Mouse (Mus musculus) liver, embryonic 16.5 days (tissue): Measurements from ENCODE around the gene Tacr2. TPM values are rescaled to one million over a fixed set of nuclear protein-coding genes. Genes with fewer than 3 reads are reported as not detected.

Experiments used
- ATAC-seq: fragments of 200-750 bp; cut with Nextera tagmentation; 2 replicates; pipeline ENCODE4 v1.8.0; 2017; ENCODE audit warnings: low read depth, mild to moderate bottlenecking, moderate number of reproducible peaks, moderate library complexity
- H3K27ac ChIP-seq: fragments of 300-500 bp; sonication (generic); 2 replicates; pipeline ENCODE4 v1.5.1; 2014; ENCODE audit warnings: mild to moderate bottlenecking, low read length
- H3K27me3 ChIP-seq: fragments of 300-500 bp; sonication (generic); 2 replicates; pipeline ENCODE4 v1.6.1; 2014; ENCODE audit warnings: low read depth, low read length, mixed read lengths; ENCODE audit not compliant: control insufficient read depth, insufficient read depth
- H3K36me3 ChIP-seq: fragments of 300-500 bp; sonication (generic); 2 replicates; pipeline ENCODE4 v1.6.1; 2014; ENCODE audit warnings: mild to moderate bottlenecking; ENCODE audit not compliant: control insufficient read depth, insufficient read depth
- H3K4me1 ChIP-seq: fragments of 300-500 bp; sonication (generic); 2 replicates; pipeline ENCODE4 v1.6.1; 2014; ENCODE audit warnings: low read depth, low read length, mixed read lengths; ENCODE audit not compliant: control insufficient read depth
- H3K4me2 ChIP-seq: fragments of 300-500 bp; sonication (generic); 2 replicates; pipeline ENCODE4 v1.6.1; 2014; ENCODE audit warnings: low read depth, low read length, mixed read lengths
- H3K4me3 ChIP-seq: fragments of 300-500 bp; sonication (generic); 2 replicates; pipeline ENCODE4 v1.5.1; 2014; ENCODE audit warnings: low read depth, mild to moderate bottlenecking, low read length
- H3K9ac ChIP-seq: fragments of 300-500 bp; sonication (generic); 2 replicates; pipeline ENCODE4 v1.6.1; 2014; ENCODE audit warnings: low read depth, low read length
- H3K9me3 ChIP-seq: fragments of 300-500 bp; sonication (generic); replicated peaks from 2 replicates; pipeline ENCODE4 v1.6.1; 2016; ENCODE audit warnings: low read length; ENCODE audit not compliant: control insufficient read depth
- WGBS: fragments of 180-500 bp; shearing (Covaris S2); extraction: QIAGEN DNeasy Blood & Tissue Kit; methylation state at CpG from one replicate; pipeline ENCODE4 v1.1.7; 2014; ENCODE audit not compliant: insufficient replicate concordance; 5-methylcytosine and 5-hydroxymethylcytosine counted together
- polyA plus RNA-seq: library from polyadenylated mRNA; unstranded; fragments of >200 nt; fragmentation: Nextera tagmentation; extraction: Ambion mirVana; gene quantifications from 2 replicates; pipeline ENCODE4 v1.2.1, GENCODE M21; 2015

Tacr2 gene
- polyA plus RNA-seq, 1 experiment from 2014 or later = 0.07 TPM

GRCm38 (mm10) chr10:62279066-62279465 is 26.8 kb downstream of the Tacr2 start:
- Histone ChIP-seq H3K27me3 (no peaks in the 10 kb centered on the region), H3K36me3 (peaks cover 76% of the 10 kb centered on the region), H3K9ac (no peak overlapping the region), H3K4me1 (no peaks in the 10 kb centered on the region), H3K9me3 (no peaks in the 10 kb centered on the region), H3K4me2 (no peak overlapping the region), H3K27ac (no peak overlapping the region), H3K4me3 (no peak overlapping the region)
- WGBS = 68% methylated on average over 3 of the region's 3 CpGs
- no peak for ATAC-seq

DNA sequence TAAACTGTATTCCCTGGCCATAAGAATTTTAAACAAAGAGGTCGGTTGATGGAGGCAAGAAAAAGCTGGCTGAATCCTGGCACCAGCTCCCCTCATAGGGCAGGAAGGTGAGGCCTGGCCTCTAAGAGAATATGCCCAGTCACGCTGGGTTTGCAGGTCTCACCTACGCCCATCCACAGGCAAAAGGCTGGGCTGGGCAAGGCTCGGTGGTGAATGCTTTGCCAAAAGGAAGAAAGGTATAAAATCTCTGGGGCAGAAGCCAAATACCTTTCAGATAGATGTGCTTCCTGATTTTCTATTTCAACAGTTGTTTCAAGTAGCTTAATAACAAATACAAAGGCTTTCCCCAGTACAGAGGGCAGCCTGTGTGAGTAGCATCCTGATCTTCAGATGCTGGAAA is 27.4 kb downstream of the Tacr2 start:
- 78% methylated on average over 4 of the region's 4 CpGs for WGBS

GRCm38 (mm10) chr10:62282782-62283181 is 30.5 kb downstream of the Tacr2 start:
- no peak; the same call in 1 of the 2 replicates for ATAC-seq
- Histone ChIP-seq H3K27ac (no peak overlapping the region), H3K4me3 (no peak overlapping the region), H3K9ac (no peak overlapping the region), H3K4me1 (no peaks in the 10 kb centered on the region), H3K27me3 (no peaks in the 10 kb centered on the region), H3K9me3 (no peaks in the 10 kb centered on the region), H3K4me2 (no peak overlapping the region), H3K36me3 (peaks cover 79% of the 10 kb centered on the region)
- WGBS = 61% methylated on average over 9 of the region's 9 CpGs

More for the DNA sequence above, 27.4 kb downstream of the Tacr2 start:
- Histone ChIP-seq H3K27ac (no peak overlapping the region), H3K27me3 (no peaks in the 10 kb centered on the region), H3K9ac (no peak overlapping the region), H3K9me3 (no peaks in the 10 kb centered on the region), H3K4me1 (no peaks in the 10 kb centered on the region), H3K4me3 (no peak overlapping the region), H3K4me2 (no peak overlapping the region), H3K36me3 (peaks cover 76% of the 10 kb centered on the region)
- ATAC-seq = no peak

DNA sequence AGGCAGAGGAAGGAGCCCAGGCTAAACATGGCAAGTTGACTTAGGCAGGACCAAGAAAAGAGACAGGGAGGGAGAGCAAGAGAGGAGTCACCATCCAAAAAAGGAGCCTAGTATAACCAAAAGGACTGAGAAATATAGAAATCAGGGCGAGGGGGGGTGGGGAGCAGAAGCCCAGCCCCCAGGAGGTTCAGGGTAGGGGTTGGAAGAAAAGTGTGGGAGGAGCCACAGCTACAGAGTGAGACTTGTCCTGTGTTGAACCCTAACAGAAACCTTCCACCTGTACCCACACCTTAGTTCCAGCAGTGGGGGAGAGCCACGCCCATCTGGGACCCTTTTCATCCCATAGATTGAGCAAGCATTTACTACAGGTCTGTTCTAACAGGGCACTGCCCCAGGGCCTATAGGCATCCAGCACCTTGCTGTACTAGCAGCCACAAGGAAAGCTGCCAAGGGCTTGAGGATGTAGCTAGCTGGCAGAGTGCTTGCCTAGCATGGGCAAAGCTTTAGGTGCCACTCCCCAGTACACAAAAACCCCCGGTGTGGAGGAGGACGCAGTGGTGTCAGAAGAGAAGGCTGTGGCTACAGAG is 31.1 kb downstream of the Tacr2 start:
- H3K27ac ChIP-seq = no peak overlapping the region
- no peaks in the 10 kb centered on the region for H3K27me3 ChIP-seq
- H3K9me3 ChIP-seq = no peaks in the 10 kb centered on the region
- H3K4me2 ChIP-seq = no peak overlapping the region
- no peak overlapping the region for H3K9ac ChIP-seq
- H3K36me3 ChIP-seq = peaks cover 81% of the 10 kb centered on the region
- 84% methylated on average over 4 of the region's 4 CpGs for WGBS
- ATAC-seq = no peak
- no peaks in the 10 kb centered on the region for H3K4me1 ChIP-seq
- H3K4me3 ChIP-seq = no peak overlapping the region

DNA sequence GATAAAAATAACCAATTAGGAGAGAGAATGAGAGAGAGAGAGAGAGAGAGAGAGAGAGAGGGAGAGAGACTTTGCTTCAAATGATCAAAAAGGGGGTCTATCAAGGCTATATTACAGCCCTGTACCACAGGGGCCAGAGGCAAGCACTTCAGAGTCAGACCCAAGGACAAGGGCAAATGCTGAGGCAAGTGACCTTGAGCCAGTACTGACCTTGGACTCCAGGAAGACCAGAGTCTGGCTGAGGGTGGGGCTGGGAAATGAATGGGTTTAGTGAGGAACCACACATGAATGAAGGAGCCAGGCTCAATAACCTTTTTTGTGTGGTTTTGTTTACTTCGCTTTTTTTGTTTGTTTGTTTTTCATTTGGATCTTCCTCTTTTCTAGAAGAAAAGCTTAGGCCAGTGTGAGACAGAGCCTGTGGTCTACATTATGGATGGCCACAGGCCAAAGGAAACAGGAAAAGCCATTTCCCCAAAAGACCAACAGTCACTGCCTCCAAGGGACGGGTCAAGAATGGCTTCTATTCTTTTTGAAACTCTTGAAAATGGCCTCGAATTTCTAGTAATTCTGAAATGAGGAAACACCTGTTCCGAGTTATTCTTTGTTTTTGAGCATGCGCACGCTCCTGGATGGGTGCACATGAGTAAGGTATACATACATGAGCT is 35.4 kb downstream of the Tacr2 start:
- Histone ChIP-seq H3K4me1 (no peaks in the 10 kb centered on the region), H3K4me2 (no peak overlapping the region), H3K9me3 (no peaks in the 10 kb centered on the region), H3K27me3 (no peaks in the 10 kb centered on the region), H3K9ac (no peak overlapping the region), H3K36me3 (peaks cover 76% of the 10 kb centered on the region), H3K27ac (no peak overlapping the region), H3K4me3 (no peak overlapping the region)
- ATAC-seq = no peak
- 67% methylated on average over 6 of the region's 6 CpGs for WGBS

GRCm38 (mm10) chr10:62294112-62294511 is 41.9 kb downstream of the Tacr2 start:
- Histone ChIP-seq H3K9me3 (no peaks in the 10 kb centered on the region), H3K36me3 (peaks cover 86% of the 10 kb centered on the region), H3K27me3 (no peaks in the 10 kb centered on the region), H3K9ac (no peak overlapping the region), H3K4me1 (no peaks in the 10 kb centered on the region), H3K4me3 (no peak overlapping the region), H3K27ac (no peak overlapping the region), H3K4me2 (no peak overlapping the region)
- WGBS = 87% methylated on average over 4 of the region's 4 CpGs
- ATAC-seq = no peak

GRCm38 (mm10) chr10:62296086-62296872 is 44.0 kb downstream of the Tacr2 start:
- WGBS = 85% methylated on average over 25 of the region's 26 CpGs
- H3K4me3 ChIP-seq = no peak overlapping the region
- H3K9ac ChIP-seq = no peak overlapping the region
- H3K9me3 ChIP-seq = no peaks in the 10 kb centered on the region
- no peak overlapping the region for H3K27ac ChIP-seq
- ATAC-seq = no peak
- H3K27me3 ChIP-seq = no peaks in the 10 kb centered on the region
- H3K4me1 ChIP-seq = no peaks in the 10 kb centered on the region
- H3K4me2 ChIP-seq = no peak overlapping the region
- H3K36me3 ChIP-seq = peaks cover 77% of the 10 kb centered on the region

DNA sequence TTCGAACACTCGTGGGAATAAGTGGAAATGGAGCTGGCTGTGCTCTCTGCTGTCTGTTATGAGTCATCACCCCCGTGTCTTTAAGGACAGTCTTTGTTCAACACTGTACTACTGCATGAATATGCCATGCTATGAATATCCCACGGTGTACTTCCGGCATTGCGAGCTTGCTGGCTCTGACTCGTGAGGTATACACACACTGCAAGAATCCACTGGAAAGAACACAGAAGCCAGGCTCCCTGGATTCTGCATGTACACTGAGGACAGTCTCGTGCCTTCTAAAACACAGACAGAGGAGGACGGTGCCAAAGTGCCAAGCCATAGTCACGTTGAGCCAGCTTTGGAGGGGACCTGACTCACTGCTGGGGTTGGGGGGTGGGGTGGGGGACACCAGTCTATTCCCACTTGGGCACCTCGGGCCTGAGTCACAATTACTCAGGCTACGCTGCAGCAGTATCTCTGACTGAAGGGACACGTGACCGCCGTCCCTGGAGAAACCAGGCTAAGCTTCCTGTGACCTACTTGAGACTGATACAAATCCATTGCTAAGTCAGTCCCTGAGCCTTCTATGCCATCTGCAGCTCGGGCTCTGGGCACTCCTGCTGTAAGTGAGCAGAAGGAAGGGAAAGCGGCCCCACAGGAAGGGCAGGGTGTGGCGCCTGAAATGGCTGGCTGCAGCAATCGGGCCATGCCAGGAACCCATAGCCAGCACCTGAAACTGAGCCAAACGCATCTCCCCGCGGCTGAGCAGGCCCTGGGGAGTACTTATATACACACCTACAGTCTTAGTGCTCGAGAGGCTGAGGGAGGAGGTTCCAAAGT is 48.0 kb downstream of the Tacr2 start:
- Histone ChIP-seq H3K27me3 (no peaks in the 10 kb centered on the region), H3K9ac (no peak overlapping the region), H3K9me3 (no peaks in the 10 kb centered on the region), H3K4me3 (no peak overlapping the region), H3K4me2 (no peak overlapping the region), H3K36me3 (peaks cover 70% of the 10 kb centered on the region), H3K4me1 (no peaks in the 10 kb centered on the region), H3K27ac (no peak overlapping the region)
- ATAC-seq = 0 out of 2 replicates have a peak, but pooled peaks have one; percentile 17
- WGBS = 74% methylated on average over 23 of the region's 23 CpGs
